Mouse (Mus musculus) gastrocnemius, postnatal 14 days (tissue): ENCODE measurements around the gene Kcna1. TPM values are rescaled to one million over a fixed set of nuclear protein-coding genes. Genes with fewer than 3 reads are reported as not detected.

Experiments
- DNase-seq: peaks from one replicate; pipeline ENCODE4 v3.0.0; 2021; ENCODE audit warnings: mixed read lengths
- intact Hi-C: fragments of 180-260 bp; cut with DNase I; formaldehyde crosslinking; loops from one replicate; pipeline ENCODE4 v1.15.1; 2025; ENCODE audit warnings: low total_unique reads
- total RNA-seq, 2 experiments: library from RNA; stranded (reverse); gene quantifications; 2 replicates each; pipeline ENCODE4 v1.2.3; 2021

Gene Kcna1
- total RNA-seq, 2 experiments from 2014 or later, result 3.3 to 8.5 TPM

GRCm38 (mm10) chr6:126601843-126602326, 44.3 kb downstream of the Kcna1 start:
- intact Hi-C loops, result no loop called here
- no peak for DNase-seq

- DNase-seq, result no peak
- intact Hi-C loops, result no loop called here
Measured at GRCm38 (mm10) chr6:126599201-126599995, 46.8 kb downstream of the Kcna1 start.

- DNase-seq, result no peak
- intact Hi-C loops, result no loop called here
Measured at GRCm38 (mm10) chr6:126597741-126598140, 48.4 kb downstream of the Kcna1 start.

- no peak for DNase-seq
- intact Hi-C loops, result no loop called here
Measured at GRCm38 (mm10) chr6:126595805-126596629, 50.2 kb downstream of the Kcna1 start.

- intact Hi-C loops, result no loop called here
- no peak for DNase-seq
Measured at GRCm38 (mm10) chr6:126595130-126595529, 51.1 kb downstream of the Kcna1 start.

- intact Hi-C loops, result no loop called here
- DNase-seq, result no peak
Measured at GRCm38 (mm10) chr6:126594365-126594764, 51.8 kb downstream of the Kcna1 start.

- intact Hi-C loops, result no loop called here
Measured at GRCm38 (mm10) chr6:126593336-126593735, 52.8 kb downstream of the Kcna1 start.

More at GRCm38 (mm10) chr6:126593336-126593735, 52.8 kb downstream of the Kcna1 start:
- DNase-seq, result no peak

Other genes with a start within 250 kb of the Kcna1 start
- gene Kcna5, start 111.0 kb downstream of the Kcna1 start, total RNA-seq, result 10 to 100 TPM in 1 of 2 experiments, 1 to 10 TPM in 1; 2.8 to 11.2 TPM
- gene Kcna6, start 94.3 kb upstream of the Kcna1 start, total RNA-seq, result 1 to 10 TPM; 1.3 to 2.4 TPM
- gene Ndufa9, start 202.8 kb upstream of the Kcna1 start, total RNA-seq, result 100 to 1,000 TPM; 273 to 335 TPM
- not detected for gene Akap3, start 206.7 kb upstream of the Kcna1 start, total RNA-seq